ENCODE assay signal across 11 mouse cellular contexts in genomic region chr12:28809756-28810337, GRCm38 (mm10). TPM values are rescaled to one million over a fixed set of nuclear protein-coding genes. Genes with fewer than 3 reads are reported as not detected.
DNase-seq lines count a peak whose midpoint lies in the region; ATAC-seq and TF ChIP-seq lines count a peak whose summit lies in the region.
"Had no signal": no experiment of that assay in that cellular context is flagged by ENCODE, and none has a peak within 500 bp of the region (broad histone marks: within the 10 kb centered on the region; RNA-seq: fewer than 3 reads in every experiment).

No protein-coding gene starts in this region.

- WGBS in forebrain, embryonic 12.5 days, result 72% methylated on average over 4 of the region's 4 CpGs
- 50% methylated on average over 4 of the region's 4 CpGs for WGBS in forebrain, postnatal 0 days
- WGBS in liver, embryonic 11.5 days, result 52% methylated on average over 4 of the region's 4 CpGs
- 45% methylated on average over 4 of the region's 4 CpGs for WGBS in neural tube, embryonic 13.5 days

- no peak overlapping the region for H3K9ac ChIP-seq in forebrain, embryonic 12.5 days
- no peak overlapping the region for H3K9ac ChIP-seq in forebrain, postnatal 0 days
- H3K9ac ChIP-seq in liver, embryonic 11.5 days (ENCODE audit: low read depth, low read length), result peak overlapping the region; percentile 22; the same call in 1 of the 2 replicates
- H3K9ac ChIP-seq in neural tube, embryonic 13.5 days, result 0 out of 2 replicates have a peak overlapping the region, but pooled peaks have one; percentile 38

- no peak for ATAC-seq in forebrain, embryonic 12.5 days (ENCODE audit: low FRiP score)
- no peak for ATAC-seq in forebrain, postnatal 0 days
- no peak for ATAC-seq in megakaryocyte, adult 5-6 weeks (ENCODE audit: poor library complexity, severe bottlenecking)
- peak; percentile 37; the same call in 1 of the 2 replicates for ATAC-seq in liver, embryonic 11.5 days (replicated peaks; ENCODE audit: low FRiP score)
- ATAC-seq in neural tube, embryonic 13.5 days (ENCODE audit: low read depth), result no peak
- ATAC-seq: intestine, postnatal 0 days had no signal

- DNase-seq in forebrain, postnatal 0 days, result no peak
- DNase-seq in liver, embryonic 11.5 days (ENCODE audit: low spot score), result no peak
- no peak for DNase-seq in gastrocnemius, adult 8-10 months (ENCODE audit: low spot score in 2 of 2)
- no peak for DNase-seq in right cerebral cortex, postnatal 36 days (ENCODE audit: low spot score in 2 of 2)
- DNase-seq: adrenal gland, postnatal 14 days had no signal

- H3K4me1 ChIP-seq in forebrain, embryonic 12.5 days, result peaks cover 22% of the 10 kb centered on the region
- no peaks in the 10 kb centered on the region for H3K4me1 ChIP-seq in forebrain, postnatal 0 days (ENCODE audit: insufficient read depth)
- H3K4me1 ChIP-seq in megakaryocyte, embryonic 14.5 days, result peaks cover 82% of the 10 kb centered on the region
- H3K4me1 ChIP-seq in liver, embryonic 11.5 days (replicated peaks; ENCODE audit: control insufficient read depth, insufficient read depth, low read length), result peaks cover 29% of the 10 kb centered on the region
- H3K4me1 ChIP-seq in neural tube, embryonic 13.5 days (replicated peaks), result peaks cover 12% of the 10 kb centered on the region

- peak overlapping the region; percentile 63; the same call in 1 of the 2 replicates for H3K27ac ChIP-seq in forebrain, embryonic 12.5 days
- no peak overlapping the region for H3K27ac ChIP-seq in forebrain, postnatal 0 days (ENCODE audit: low read depth, low read length)
- H3K27ac ChIP-seq in liver, embryonic 11.5 days (ENCODE audit: low read depth, low read length), result peak overlapping the region; percentile 71
- peak overlapping the region; percentile 52 for H3K27ac ChIP-seq in neural tube, embryonic 13.5 days (replicated peaks)
- H3K27ac ChIP-seq: macrophage had no signal

- H3K27me3 ChIP-seq in forebrain, embryonic 12.5 days, result peaks cover 60% of the 10 kb centered on the region
- H3K27me3 ChIP-seq in forebrain, postnatal 0 days (ENCODE audit: insufficient read depth, low read length), result no peaks in the 10 kb centered on the region
- no peaks in the 10 kb centered on the region for H3K27me3 ChIP-seq in megakaryocyte, embryonic 14.5 days (replicated peaks)
- H3K27me3 ChIP-seq in liver, embryonic 11.5 days (replicated peaks; ENCODE audit: control insufficient read depth, insufficient read depth, low read length), result no peaks in the 10 kb centered on the region
- H3K27me3 ChIP-seq in neural tube, embryonic 13.5 days, result no peaks in the 10 kb centered on the region

- no peak overlapping the region for H3K4me3 ChIP-seq in forebrain, embryonic 12.5 days (replicated peaks)
- H3K4me3 ChIP-seq in forebrain, postnatal 0 days (ENCODE audit: low read depth, low read length), result no peak overlapping the region
- H3K4me3 ChIP-seq in megakaryocyte, embryonic 14.5 days (replicated peaks), result peak overlapping the region; percentile 90
- H3K4me3 ChIP-seq in liver, embryonic 11.5 days (ENCODE audit: low read depth, low read length), result no peak overlapping the region
- no peak overlapping the region for H3K4me3 ChIP-seq in neural tube, embryonic 13.5 days

- H3K36me3 ChIP-seq in forebrain, embryonic 12.5 days (replicated peaks), result no peaks in the 10 kb centered on the region
- no peaks in the 10 kb centered on the region for H3K36me3 ChIP-seq in forebrain, postnatal 0 days (ENCODE audit: insufficient read depth)
- H3K36me3 ChIP-seq in megakaryocyte, embryonic 14.5 days (replicated peaks; ENCODE audit: low read length), result peaks cover 39% of the 10 kb centered on the region
- no peaks in the 10 kb centered on the region for H3K36me3 ChIP-seq in liver, embryonic 11.5 days (ENCODE audit: control insufficient read depth, insufficient read depth, low read length)
- no peaks in the 10 kb centered on the region for H3K36me3 ChIP-seq in neural tube, embryonic 13.5 days

- no peak overlapping the region for H3K4me2 ChIP-seq in forebrain, embryonic 12.5 days
- H3K4me2 ChIP-seq in forebrain, postnatal 0 days (ENCODE audit: low read depth), result no peak overlapping the region
- no peak overlapping the region; the same call in 1 of the 2 replicates for H3K4me2 ChIP-seq in liver, embryonic 11.5 days
- H3K4me2 ChIP-seq in neural tube, embryonic 13.5 days, result no peak overlapping the region

- H3K9me3 ChIP-seq in forebrain, embryonic 12.5 days, result no peaks in the 10 kb centered on the region
- H3K9me3 ChIP-seq in forebrain, postnatal 0 days (ENCODE audit: low read length), result no peaks in the 10 kb centered on the region
- H3K9me3 ChIP-seq in megakaryocyte, embryonic 14.5 days, result peaks cover 9% of the 10 kb centered on the region
- no peaks in the 10 kb centered on the region for H3K9me3 ChIP-seq in liver, embryonic 11.5 days (ENCODE audit: control insufficient read depth, low read length)
- H3K9me3 ChIP-seq in neural tube, embryonic 13.5 days, result no peaks in the 10 kb centered on the region

- TF ChIP-seq CTCF in forebrain, postnatal 0 days (IDR thresholded peaks at IDR 0.05; ENCODE audit: low read depth), result no peak

RNA-seq across cellular contexts. Expression of gene Eipr1, which starts 58.2 kb away (rescaled TPM):
- 43.0 and 45.8 TPM in 2 replicates for polyA plus RNA-seq in forebrain, embryonic 12.5 days (2016; fragmentation: Nextera tagmentation; extraction: Ambion mirVana)
- total RNA-seq in forebrain, postnatal 0 days (2014; rRNA removed), result 60.8 and 63.6 TPM in 2 replicates
- 66.6 and 78.7 TPM in 2 replicates for polyA plus RNA-seq in forebrain, postnatal 0 days (2015; fragmentation: Nextera tagmentation; extraction: Ambion mirVana)
- polyA plus RNA-seq in megakaryocyte, embryonic 14.5 days (2012; ENCODE audit: insufficient read depth, low replicate concordance), result 33.6 and 41.1 TPM in 2 replicates
- 21.2 and 22.7 TPM in 2 replicates for total RNA-seq in megakaryocyte, adult 5-6 weeks (2015)
- 26.9 and 33.8 TPM in 2 replicates for total RNA-seq in megakaryocyte, adult 5-6 weeks (2017)
- polyA plus RNA-seq in liver, embryonic 11.5 days (2014; fragmentation: Nextera tagmentation; extraction: Ambion mirVana), result 39.8 and 40.0 TPM in 2 replicates
- 59.9 and 69.6 TPM in 2 replicates for polyA plus RNA-seq in neural tube, embryonic 13.5 days (2015; fragmentation: Nextera tagmentation; extraction: Ambion mirVana)
- 1 to 10 TPM; 6.5 to 8.3 (median 7.5) TPM for total RNA-seq in gastrocnemius, adult 8-10 months (2022)

RNA-seq across cellular contexts. Expression of gene Trappc12, which starts 59.6 kb away (rescaled TPM):
- polyA plus RNA-seq in forebrain, embryonic 12.5 days (2016; fragmentation: Nextera tagmentation; extraction: Ambion mirVana), result 40.4 and 41.5 TPM in 2 replicates
- 49.1 and 55.6 TPM in 2 replicates for total RNA-seq in forebrain, postnatal 0 days (2014; rRNA removed)
- 32.0 and 37.8 TPM in 2 replicates for polyA plus RNA-seq in forebrain, postnatal 0 days (2015; fragmentation: Nextera tagmentation; extraction: Ambion mirVana)
- 4.9 and 7.8 TPM in 2 replicates for polyA plus RNA-seq in megakaryocyte, embryonic 14.5 days (2012; ENCODE audit: insufficient read depth, low replicate concordance)
- 25.9 and 29.7 TPM in 2 replicates for total RNA-seq in megakaryocyte, adult 5-6 weeks (2015)
- total RNA-seq in megakaryocyte, adult 5-6 weeks (2017), result 34.3 and 40.3 TPM in 2 replicates
- polyA plus RNA-seq in liver, embryonic 11.5 days (2014; fragmentation: Nextera tagmentation; extraction: Ambion mirVana), result 43.2 and 44.2 TPM in 2 replicates
- 36.5 and 40.5 TPM in 2 replicates for polyA plus RNA-seq in neural tube, embryonic 13.5 days (2015; fragmentation: Nextera tagmentation; extraction: Ambion mirVana)
- 10 to 100 TPM; 17.1 to 18.7 (median 18.0) TPM for total RNA-seq in gastrocnemius, adult 8-10 months (2022)

Comparison
In these comparisons a context has a peak if more than half of its experiments do, and no peak if none do; other contexts are left out.
1. H3K9ac ChIP-seq: peak in liver, embryonic 11.5 days (single experiment) and neural tube, embryonic 13.5 days (single experiment); none in forebrain, embryonic 12.5 days (single experiment) and forebrain, postnatal 0 days (single experiment).